Mouse (Mus musculus) heart, postnatal 0 days (tissue): ENCODE measurements around the gene Hspa1l.

ENCODE experiments used
- CTCF ChIP-seq: IDR thresholded peaks from 2 replicates; pipeline ENCODE4 v1.5.1; 2016; ENCODE audit warnings: antibody characterized with exemption, control low read depth, low read depth
- EP300 ChIP-seq: IDR thresholded peaks from 2 replicates; pipeline ENCODE4 v1.6.1; 2016; ENCODE audit warnings: antibody characterized with exemption, low read depth

GRCm38 (mm10) chr17:35019894-35020293, 47.4 kb downstream of the Hspa1l start:
- TF ChIP-seq CTCF: no peak
- TF ChIP-seq EP300: no peak
